Mouse (Mus musculus) CH12.LX (cell line): ENCODE measurements around the gene Jup. TPM values are rescaled to one million over a fixed set of nuclear protein-coding genes. Genes with fewer than 3 reads are reported as not detected.
A peak's percentile ranks its signal among the peaks of the same experiment; 100 is the strongest.

Source experiments
- DNase-seq: peaks from one replicate; pipeline ENCODE4 v3.0.0-alpha.2; 2013; ENCODE audit errors: extremely low read depth
- H3K27ac ChIP-seq: 2 replicates; pipeline ENCODE4 v1.5.1; 2012; ENCODE audit warnings: low read depth, mild to moderate bottlenecking, control low read depth, moderate library complexity; ENCODE audit not compliant: insufficient read depth
- H3K27me3 ChIP-seq: replicated peaks from 2 replicates; pipeline ENCODE3; 2012; ENCODE audit warnings: inconsistent platforms
- H3K36me3 ChIP-seq, 2 experiments: replicated peaks in 1 of 2; 2 replicates each; pipeline versions ENCODE3 to v1.6.1; 2012; ENCODE audit warnings: inconsistent platforms in 1 of 2, low read length in 1 of 2, mild to moderate bottlenecking in 1 of 2, mixed read lengths in 1 of 2, moderate library complexity in 1 of 2; ENCODE audit not compliant: control insufficient read depth in 1 of 2, insufficient read depth in 1 of 2
- H3K4me1 ChIP-seq, 2 experiments: 2 replicates each; pipeline ENCODE4 v1.6.1; 2012; ENCODE audit warnings: inconsistent platforms in 1 of 2, moderate library complexity in 1 of 2; ENCODE audit not compliant: insufficient read depth in 2 of 2, control insufficient read depth in 1 of 2
- H3K4me2 ChIP-seq: 2 replicates; pipeline ENCODE4 v1.6.1; 2012; ENCODE audit warnings: low read depth, mild to moderate bottlenecking, control low read depth; ENCODE audit not compliant: poor library complexity, insufficient read depth, severe bottlenecking
- H3K4me3 ChIP-seq, 3 experiments: fragments of 150-350 bp in 1 of 3; sonication (generic) in 1 of 3; replicated peaks in 1 of 3; 2 replicates each; pipeline versions ENCODE3 to v1.5.1; 2011 to 2012; ENCODE audit warnings: low read depth in 2 of 3, low read length in 2 of 3, mild to moderate bottlenecking in 2 of 3, moderate library complexity in 2 of 3, control low read depth in 1 of 3, improper control_type of control experiment in 1 of 3, inconsistent platforms in 1 of 3, mixed read lengths in 1 of 3; ENCODE audit not compliant: poor library complexity in 1 of 3
- H3K79me2 ChIP-seq: replicated peaks from 2 replicates; pipeline ENCODE4 v1.6.1; 2012; ENCODE audit warnings: mild to moderate bottlenecking, moderate library complexity; ENCODE audit not compliant: control insufficient read depth, poor library complexity, insufficient read depth, severe bottlenecking; ENCODE audit errors: extremely low read depth
- H3K9ac ChIP-seq: 2 replicates; pipeline ENCODE4 v1.6.1; 2012; ENCODE audit warnings: low read depth, mild to moderate bottlenecking, control low read depth, moderate library complexity; ENCODE audit not compliant: insufficient read depth
- H3K9me3 ChIP-seq: replicated peaks from 2 replicates; pipeline ENCODE3; 2012; ENCODE audit warnings: low read length, inconsistent platforms, mixed read lengths
- BHLHE40 ChIP-seq: IDR thresholded peaks from 2 replicates; pipeline ENCODE4 v1.6.1; 2011; ENCODE audit warnings: mild to moderate bottlenecking, low read depth, low read length, improper control_type of control experiment
- CHD1 ChIP-seq: IDR thresholded peaks from 2 replicates; pipeline ENCODE4 v1.6.1; 2012; ENCODE audit warnings: low read depth, low read length, improper control_type of control experiment, inconsistent platforms
- CHD2 ChIP-seq: IDR thresholded peaks from 2 replicates; pipeline ENCODE4 v1.6.1; 2011; ENCODE audit warnings: low read length, improper control_type of control experiment
- CTCF ChIP-seq, 2 experiments: IDR thresholded peaks in 1 of 2; conservative IDR thresholded peaks in 1 of 2; 2 replicates each; pipeline ENCODE4 v1.5.1; 2011 to 2012; ENCODE audit warnings: low read depth in 2 of 2, low read length in 2 of 2, improper control_type of control experiment in 1 of 2, inconsistent platforms in 1 of 2, mild to moderate bottlenecking in 1 of 2, moderate library complexity in 1 of 2
- E2F4 ChIP-seq: IDR thresholded peaks from 2 replicates; pipeline ENCODE4 v1.6.1; 2011; ENCODE audit warnings: low read depth, low read length, improper control_type of control experiment; ENCODE audit not compliant: insufficient replicate concordance
- ELF1 ChIP-seq: IDR thresholded peaks from 2 replicates; pipeline ENCODE4 v1.6.1; 2014; ENCODE audit warnings: low read depth, mild to moderate bottlenecking, inconsistent platforms, low read length, improper control_type of control experiment
- EP300 ChIP-seq: IDR thresholded peaks from 2 replicates; pipeline ENCODE4 v1.6.1; 2011; ENCODE audit warnings: low read length, improper control_type of control experiment
- ETS1 ChIP-seq: conservative IDR thresholded peaks from 2 replicates; pipeline ENCODE4 v1.6.1; 2012; ENCODE audit warnings: low read depth, mild to moderate bottlenecking, inconsistent platforms, low read length, improper control_type of control experiment, moderate library complexity
- GABPA ChIP-seq: IDR thresholded peaks from 2 replicates; pipeline ENCODE4 v1.6.1; 2012; ENCODE audit warnings: low read depth, low read length, improper control_type of control experiment, inconsistent platforms; ENCODE audit not compliant: insufficient replicate concordance
- HCFC1 ChIP-seq: IDR thresholded peaks from 2 replicates; pipeline ENCODE4 v1.6.1; 2012; ENCODE audit warnings: low read depth, mild to moderate bottlenecking, inconsistent platforms, low read length, improper control_type of control experiment
- IRF4 ChIP-seq: IDR thresholded peaks from 2 replicates; pipeline ENCODE4 v1.6.1; 2014; ENCODE audit warnings: low read depth, mild to moderate bottlenecking, inconsistent platforms, low read length, improper control_type of control experiment
- JUN ChIP-seq: IDR thresholded peaks from 2 replicates; pipeline ENCODE4 v1.6.1; 2011; ENCODE audit warnings: low read depth, mild to moderate bottlenecking, low read length, improper control_type of control experiment, moderate library complexity; ENCODE audit not compliant: insufficient read depth
- JUND ChIP-seq: conservative IDR thresholded peaks from 2 replicates; pipeline ENCODE4 v1.6.1; 2011; ENCODE audit warnings: low read depth, low read length, improper control_type of control experiment
- KAT2A ChIP-seq: IDR thresholded peaks from 2 replicates; pipeline ENCODE4 v1.6.1; 2012; ENCODE audit warnings: low read length, improper control_type of control experiment, inconsistent platforms; ENCODE audit not compliant: insufficient replicate concordance
- MAFK ChIP-seq: IDR thresholded peaks from 2 replicates; pipeline ENCODE4 v1.6.1; 2011; ENCODE audit warnings: low read length, improper control_type of control experiment; ENCODE audit not compliant: insufficient replicate concordance
- MAX ChIP-seq: IDR thresholded peaks from 2 replicates; pipeline ENCODE4 v1.6.1; 2011; ENCODE audit warnings: low read length, improper control_type of control experiment
- MAZ ChIP-seq: IDR thresholded peaks from 2 replicates; pipeline ENCODE4 v1.6.1; 2012; ENCODE audit warnings: low read depth, mild to moderate bottlenecking, inconsistent platforms, low read length, improper control_type of control experiment, moderate library complexity
- MEF2A ChIP-seq: IDR thresholded peaks from 2 replicates; pipeline ENCODE4 v1.6.1; 2014; ENCODE audit warnings: low read depth, mild to moderate bottlenecking, inconsistent platforms, low read length, improper control_type of control experiment, borderline replicate concordance
- MXI1 ChIP-seq: IDR thresholded peaks from 2 replicates; pipeline ENCODE4 v1.6.1; 2011; ENCODE audit warnings: mild to moderate bottlenecking, low read depth, low read length, improper control_type of control experiment
- MYC ChIP-seq: IDR thresholded peaks from 2 replicates; pipeline ENCODE4 v1.6.1; 2011; ENCODE audit warnings: low read depth, mild to moderate bottlenecking, improper control_type of control experiment, low read length
- NELFE ChIP-seq: IDR thresholded peaks from 2 replicates; pipeline ENCODE4 v1.6.1; 2011; ENCODE audit warnings: low read depth, low read length, improper control_type of control experiment
- NRF1 ChIP-seq: IDR thresholded peaks from 2 replicates; pipeline ENCODE4 v1.6.1; 2014; ENCODE audit warnings: low read depth, mild to moderate bottlenecking, inconsistent platforms, low read length, improper control_type of control experiment, moderate library complexity
- PAX5 ChIP-seq: IDR thresholded peaks from 2 replicates; pipeline ENCODE4 v1.6.1; 2012; ENCODE audit warnings: low read length, inconsistent platforms, mixed read lengths
- POLR2A ChIP-seq: IDR thresholded peaks from 2 replicates; pipeline ENCODE4 v1.6.1; 2011; ENCODE audit warnings: low read depth, mild to moderate bottlenecking, improper control_type of control experiment, low read length
- POLR2AphosphoS2 ChIP-seq: IDR thresholded peaks from 2 replicates; pipeline ENCODE4 v1.6.1; 2011; ENCODE audit warnings: low read depth, low read length, improper control_type of control experiment
- RAD21 ChIP-seq: IDR thresholded peaks from 2 replicates; pipeline ENCODE4 v1.6.1; 2011; ENCODE audit warnings: low read depth, mild to moderate bottlenecking, low read length, improper control_type of control experiment, moderate library complexity
- RCOR1 ChIP-seq: conservative IDR thresholded peaks from 2 replicates; pipeline ENCODE4 v1.6.1; 2012; ENCODE audit warnings: low read depth, mild to moderate bottlenecking, inconsistent platforms, low read length, improper control_type of control experiment
- SIN3A ChIP-seq: IDR thresholded peaks from 2 replicates; pipeline ENCODE4 v1.6.1; 2012; ENCODE audit warnings: low read length, improper control_type of control experiment, inconsistent platforms
- SMC3 ChIP-seq: IDR thresholded peaks from 2 replicates; pipeline ENCODE4 v1.6.1; 2011; ENCODE audit warnings: low read depth, low read length, improper control_type of control experiment
- TBP ChIP-seq: conservative IDR thresholded peaks from 2 replicates; pipeline ENCODE4 v1.6.1; 2011; ENCODE audit warnings: low read depth, low read length, improper control_type of control experiment
- TCF12 ChIP-seq: IDR thresholded peaks from 2 replicates; pipeline ENCODE4 v1.6.1; 2014; ENCODE audit warnings: low read depth, mild to moderate bottlenecking, inconsistent platforms, low read length, improper control_type of control experiment
- UBTF ChIP-seq: IDR thresholded peaks from 2 replicates; pipeline ENCODE4 v1.6.1; 2012; ENCODE audit warnings: low read depth, mild to moderate bottlenecking, inconsistent platforms, low read length, improper control_type of control experiment, moderate library complexity
- USF1 ChIP-seq: IDR thresholded peaks from 2 replicates; pipeline ENCODE4 v1.6.1; 2014; ENCODE audit warnings: low read depth, mild to moderate bottlenecking, inconsistent platforms, low read length, improper control_type of control experiment
- USF2 ChIP-seq: conservative IDR thresholded peaks from 2 replicates; pipeline ENCODE4 v1.6.1; 2011; ENCODE audit warnings: low read depth, low read length, improper control_type of control experiment
- ZC3H11A ChIP-seq: IDR thresholded peaks from 2 replicates; pipeline ENCODE4 v1.6.1; 2012; ENCODE audit warnings: low read depth, mild to moderate bottlenecking, inconsistent platforms, low read length, improper control_type of control experiment
- ZKSCAN1 ChIP-seq: IDR thresholded peaks from 2 replicates; pipeline ENCODE4 v1.6.1; 2012; ENCODE audit warnings: low read depth, inconsistent platforms, low read length, improper control_type of control experiment, borderline replicate concordance
- ZMIZ1 ChIP-seq: IDR thresholded peaks from 2 replicates; pipeline ENCODE4 v1.6.1; 2012; ENCODE audit warnings: low read depth, mild to moderate bottlenecking, inconsistent platforms, low read length, improper control_type of control experiment
- ZNF384 ChIP-seq: IDR thresholded peaks from 2 replicates; pipeline ENCODE4 v1.6.1; 2012; ENCODE audit warnings: low read depth, low read length, improper control_type of control experiment, inconsistent platforms
- dilution Hi-C: fragments of 300-500 bp; cut with MboI; formaldehyde crosslinking; loops from 2 replicates; pipeline ENCODE4 v1.14.3; 2020; ENCODE audit warnings: low sequenced_read_pairs; ENCODE audit not compliant: extremely low pct_unique_long_range_greater_than_20kb, extremely low pct_ligation_motif_present
- in situ Hi-C: fragments of 300-500 bp; cut with MboI; formaldehyde crosslinking; loops from 3 replicates; pipeline ENCODE4 v1.14.3; 2019; ENCODE audit warnings: low sequenced_read_pairs, low pct_ligation_motif_present, low pct_unique_long_range_greater_than_20kb, mixed read lengths
- polyA plus RNA-seq: library from polyadenylated mRNA; unstranded; fragments of >175 nt; gene quantifications from 2 replicates; pipeline ENCODE4 v1.2.1, GENCODE M21; 2012; ENCODE audit warnings: low read depth; ENCODE audit not compliant: insufficient read length
- total RNA-seq, 2 experiments: library from RNA; depleted of rRNA; stranded (reverse); fragments of 300-350 nt in 1 of 2; fragments of >200 nt in 1 of 2; gene quantifications; 2 replicates each; pipeline ENCODE4 v1.2.3; 2012 to 2014

Jup gene
- total RNA-seq (2012; rRNA removed) (0.92 and 1.1 TPM in 2 replicates), total RNA-seq (2014; rRNA removed) (0.34 and 0.68 TPM in 2 replicates), polyA plus RNA-seq (1.3 and 1.4 TPM in 2 replicates)

DNA sequence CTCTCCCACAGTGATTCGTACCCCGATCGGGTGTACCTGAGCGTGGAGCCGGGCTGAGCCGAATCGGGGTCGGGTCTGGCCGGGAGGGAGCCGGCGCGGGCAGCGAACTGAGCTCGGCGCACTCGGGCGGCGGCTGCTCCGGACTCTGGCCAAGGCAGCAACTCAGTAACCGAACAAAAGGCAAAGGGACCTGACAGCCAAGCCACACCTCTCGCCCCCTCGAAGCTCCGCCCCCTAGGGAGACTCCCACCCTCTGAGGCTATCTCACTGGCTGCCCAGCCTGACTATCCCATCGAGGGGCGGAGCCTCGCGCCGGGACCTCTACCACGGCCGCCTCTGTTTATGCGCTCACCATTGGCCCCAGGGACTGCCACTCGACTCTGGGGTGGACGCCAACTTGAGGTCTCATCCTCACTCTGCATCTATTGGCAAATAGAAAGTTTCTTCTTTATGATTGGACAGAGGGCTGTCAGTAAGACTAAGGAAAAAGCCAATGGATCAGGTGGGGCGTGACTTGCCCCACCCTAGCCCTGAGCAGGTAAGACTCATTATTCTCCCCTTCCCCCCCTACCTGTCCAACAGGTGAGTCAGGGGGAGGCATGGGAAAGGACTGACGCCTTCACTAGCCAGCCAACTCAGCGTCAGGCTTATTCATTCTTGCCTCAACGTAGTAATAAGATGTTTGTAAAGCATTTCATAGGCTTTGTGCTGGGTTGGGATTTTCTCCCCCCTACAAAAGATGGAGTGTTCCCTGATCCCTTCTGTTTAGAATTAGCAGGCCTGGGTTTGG lies at the start of gene Jup:
TSS of gene Jup (minus strand) at position 164 of the 790 bp plus-strand sequence.
- H3K27ac ChIP-seq, result no peak within 1 kb of the TSS
- peak within 1 kb of the TSS; percentile 1 to 60 (median 26) for H3K4me3 ChIP-seq
- H3K36me3 ChIP-seq, result no peaks in the 10 kb centered on the region
- no peaks in the 10 kb centered on the region for H3K9me3 ChIP-seq
- TF ChIP-seq JUND, result no peak
- no peak for TF ChIP-seq MAFK
- 0 out of 2 replicates have a peak, but pooled peaks have one; percentile 51 for TF ChIP-seq TBP
- peak; percentile 82 for TF ChIP-seq UBTF
- TF ChIP-seq ELF1, result peak; percentile 43; the same call in 1 of the 2 replicates
- peak; percentile 50; the same call in 1 of the 2 replicates for TF ChIP-seq IRF4
- peak; percentile 59; the same call in 1 of the 2 replicates for TF ChIP-seq NRF1
- no peak for TF ChIP-seq JUN
- TF ChIP-seq MXI1, result no peak
- TF ChIP-seq NELFE, result peak; percentile 29; the same call in 1 of the 2 replicates
- peak; percentile 87 for TF ChIP-seq CHD2
- peak; percentile 67; the same call in 1 of the 2 replicates for TF ChIP-seq TCF12
- no peak for TF ChIP-seq ZNF384
- TF ChIP-seq USF1, result no peak
- no peak for TF ChIP-seq CHD1
- no peak for TF ChIP-seq ZMIZ1
- TF ChIP-seq PAX5, result no peak
- TF ChIP-seq EP300, result no peak
- TF ChIP-seq MAZ, result no peak; the same call in 1 of the 2 replicates
- peak; percentile 77 for TF ChIP-seq POLR2A
- TF ChIP-seq MEF2A, result 0 out of 2 replicates have a peak, but pooled peaks have one; percentile 32
- no peak for TF ChIP-seq POLR2AphosphoS2
- no peak for TF ChIP-seq ZKSCAN1
- TF ChIP-seq SIN3A, result no peak
- no peak for TF ChIP-seq MYC
- TF ChIP-seq CTCF (conservative IDR thresholded peaks at IDR 0.05 in 1 of 2, IDR thresholded peaks at IDR 0.05 in 1 of 2; ENCODE audit: low read depth in 2 of 2, low read length in 2 of 2), result no peak
- TF ChIP-seq SMC3, result no peak
- TF ChIP-seq MAX, result no peak
- TF ChIP-seq KAT2A, result no peak
- no peak for TF ChIP-seq ZC3H11A
- 0 out of 2 replicates have a peak, but pooled peaks have one; percentile 11 for TF ChIP-seq BHLHE40
- no peak for TF ChIP-seq USF2
- TF ChIP-seq RCOR1, result no peak
- peak; percentile 43; the same call in 1 of the 2 replicates for TF ChIP-seq HCFC1
- no peak for TF ChIP-seq E2F4
- TF ChIP-seq ETS1, result no peak
- TF ChIP-seq RAD21, result no peak
- no peak for TF ChIP-seq GABPA
- dilution Hi-C loops, result no loop called here
- H3K79me2 ChIP-seq, result no peaks in the 10 kb centered on the region
- H3K4me1 ChIP-seq, result peaks cover 22 to 39% of the 10 kb centered on the region in 2 experiments
- H3K27me3 ChIP-seq, result peaks cover 90% of the 10 kb centered on the region
- H3K4me2 ChIP-seq, result peak within 1 kb of the TSS; percentile 69
- in situ Hi-C loops, result no loop called here
- H3K9ac ChIP-seq, result no peak within 1 kb of the TSS
- peak; percentile 97 for DNase-seq
